Mouse (Mus musculus) cerebellum, adult 2 months (tissue): ENCODE results near the gene Prkcz. TPM values are rescaled to one million over a fixed set of nuclear protein-coding genes. Genes with fewer than 3 reads are reported as not detected.

ENCODE experiments used
- DNase-seq, 2 experiments: peaks; one replicate each; pipeline ENCODE4 v3.0.0; 2021
- H3K27ac ChIP-seq: fragments of 200-500 bp; 2 replicates; pipeline ENCODE4 v1.5.1; 2012; ENCODE audit warnings: low read length, control low read depth, inconsistent platforms; ENCODE audit not compliant: insufficient read depth
- H3K27me3 ChIP-seq: fragments of 200-500 bp; 2 replicates; pipeline ENCODE4 v1.6.1; 2012; ENCODE audit warnings: inconsistent platforms, mild to moderate bottlenecking, low read length, moderate library complexity; ENCODE audit not compliant: control insufficient read depth, insufficient read depth
- H3K4me1 ChIP-seq: fragments of 200-500 bp; 2 replicates; pipeline ENCODE4 v1.6.1; 2011; ENCODE audit warnings: low read length; ENCODE audit not compliant: control insufficient read depth, insufficient read depth
- H3K4me3 ChIP-seq: fragments of 200-500 bp; replicated peaks from 2 replicates; pipeline ENCODE3; 2011; ENCODE audit warnings: mild to moderate bottlenecking, low read depth, low read length, control low read depth; ENCODE audit not compliant: insufficient read depth
- CTCF ChIP-seq: fragments of 200-500 bp; IDR thresholded peaks from 2 replicates; pipeline ENCODE4 v1.5.1; 2011; ENCODE audit warnings: low read depth, mild to moderate bottlenecking, control low read depth, low read length, moderate library complexity, borderline replicate concordance; ENCODE audit not compliant: insufficient read depth
- POLR2A ChIP-seq: fragments of 200-500 bp; IDR thresholded peaks from 2 replicates; pipeline ENCODE4 v1.6.1; 2011; ENCODE audit warnings: low read length, control low read depth, borderline replicate concordance; ENCODE audit not compliant: insufficient read depth
- WGBS: fragments of 180-500 bp; shearing (Covaris S2); methylation state at CpG from one replicate; pipeline ENCODE4 v1.1.7; 2018; 5-methylcytosine and 5-hydroxymethylcytosine counted together
- polyA plus RNA-seq: library from polyadenylated mRNA; depleted of rRNA; stranded (reverse); fragments of >200 nt; gene quantifications from 2 replicates; pipeline ENCODE4 v1.2.3, GENCODE M21; 2012

The Prkcz gene
- polyA plus RNA-seq, 1 experiment, result 253 TPM

DNA sequence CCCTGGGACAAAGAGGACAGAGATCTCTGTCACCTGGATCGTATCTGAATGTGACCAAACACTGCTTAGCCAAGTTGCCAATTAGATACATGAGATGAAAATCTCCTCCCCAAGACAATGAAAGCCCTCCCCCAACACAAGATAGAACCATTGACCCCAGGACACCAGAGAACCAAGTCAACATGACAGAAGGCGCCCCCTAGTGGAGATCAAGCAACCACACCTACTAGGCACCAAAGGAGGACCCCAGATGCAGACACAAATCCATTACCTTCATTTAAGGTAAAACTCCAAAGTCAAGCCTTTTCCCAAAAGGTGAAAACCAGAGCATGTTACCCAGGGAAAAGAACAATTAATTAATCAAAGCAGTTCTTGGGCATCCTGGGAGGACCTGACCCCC lies 3.6 kb downstream of the Prkcz start:
- 54% methylated on average over 2 of the region's 2 CpGs for WGBS
- Histone ChIP-seq H3K27me3 (no peaks in the 10 kb centered on the region), H3K4me1 (no peaks in the 10 kb centered on the region), H3K27ac (no peak overlapping the region), H3K4me3 (no peak overlapping the region)
- DNase-seq, result no peak
- TF ChIP-seq POLR2A (no peak), CTCF (peak; percentile 54; the same call in 1 of the 2 replicates)

DNA sequence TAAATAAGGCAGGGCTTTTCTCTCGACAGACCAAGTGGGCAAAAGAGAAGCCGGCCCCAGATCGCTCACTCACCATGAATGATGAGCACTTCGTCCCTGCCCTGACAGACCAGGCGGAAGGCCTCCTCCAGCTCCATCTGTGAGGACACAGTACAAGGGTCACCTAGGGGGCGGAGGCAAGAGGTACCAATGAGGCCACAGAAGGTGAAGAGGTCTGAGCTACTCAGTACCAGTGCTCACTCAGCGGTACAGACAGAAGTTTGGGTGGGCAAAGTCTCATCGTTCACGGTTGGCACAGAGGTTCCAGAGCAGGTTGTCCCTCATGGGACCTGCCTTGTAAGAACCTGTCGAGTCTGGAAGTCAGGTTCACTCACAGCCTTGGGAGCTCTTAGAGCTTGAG lies 4.8 kb downstream of the Prkcz start:
- 74% methylated on average over 10 of the region's 10 CpGs for WGBS
- Histone ChIP-seq H3K4me1 (no peaks in the 10 kb centered on the region), H3K27ac (no peak overlapping the region), H3K4me3 (no peak overlapping the region), H3K27me3 (no peaks in the 10 kb centered on the region)
- no peak for TF ChIP-seq POLR2A
- TF ChIP-seq CTCF, result no peak
- DNase-seq, result no peak

DNA sequence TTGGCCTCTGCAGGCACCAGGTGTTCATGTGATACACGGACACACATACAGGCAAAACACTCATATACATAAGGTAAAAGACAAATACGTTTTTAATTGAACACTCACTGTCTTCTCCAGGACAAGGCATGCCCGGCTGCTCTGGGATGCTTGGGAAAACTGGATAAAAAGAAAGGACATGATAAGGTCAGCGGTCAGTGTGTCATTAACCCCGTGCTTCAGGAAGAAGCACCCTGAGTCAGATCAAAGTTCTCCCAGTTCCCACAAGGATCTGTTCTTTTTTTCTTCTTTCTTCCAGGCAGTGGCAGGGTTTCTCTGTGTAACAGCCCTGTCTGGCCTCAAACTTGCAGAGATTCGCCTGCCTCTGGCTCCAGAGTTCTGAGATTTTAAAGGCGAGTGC lies 6.6 kb downstream of the Prkcz start:
- no peaks in the 10 kb centered on the region for H3K27me3 ChIP-seq
- DNase-seq, result no peak
- no peak for TF ChIP-seq POLR2A
- H3K4me3 ChIP-seq, result no peak overlapping the region
- no peak overlapping the region for H3K27ac ChIP-seq
- 84% methylated on average over 7 of the region's 7 CpGs for WGBS
- H3K4me1 ChIP-seq, result no peaks in the 10 kb centered on the region

- WGBS, result 86% methylated on average over 6 of the region's 6 CpGs
- DNase-seq, result no peak
- Histone ChIP-seq H3K4me1 (no peaks in the 10 kb centered on the region), H3K27me3 (no peaks in the 10 kb centered on the region), H3K4me3 (no peak overlapping the region), H3K27ac (no peak overlapping the region)
- TF ChIP-seq POLR2A (no peak), CTCF (no peak)
These were observed 7.1 kb downstream of the Prkcz start for GRCm38 (mm10) chr4:155354035-155354434.

DNA sequence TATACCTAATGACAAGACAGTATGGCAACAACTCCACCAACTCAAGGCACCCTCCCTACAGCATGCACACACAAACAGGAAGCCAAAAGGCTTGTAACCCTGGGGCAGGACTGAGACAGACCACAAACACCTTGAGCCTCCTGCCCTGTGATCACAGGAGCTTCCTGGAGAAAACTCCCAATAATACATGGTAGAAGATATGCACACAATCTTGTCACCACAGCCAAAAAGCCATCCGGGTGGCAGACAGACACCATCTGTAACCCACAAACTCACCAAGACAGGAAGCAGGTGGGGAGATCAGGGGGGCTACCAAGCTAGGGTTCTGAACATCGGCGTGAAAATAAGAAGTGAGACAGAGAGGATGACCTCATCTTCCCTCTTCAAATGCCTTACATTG lies 8.6 kb downstream of the Prkcz start:
- 49% methylated on average over 3 of the region's 3 CpGs for WGBS
- no peak for DNase-seq
- Histone ChIP-seq H3K27me3 (no peaks in the 10 kb centered on the region), H3K4me1 (no peaks in the 10 kb centered on the region), H3K27ac (no peak overlapping the region), H3K4me3 (no peak overlapping the region)
- no peak for TF ChIP-seq CTCF
- no peak for TF ChIP-seq POLR2A

DNA sequence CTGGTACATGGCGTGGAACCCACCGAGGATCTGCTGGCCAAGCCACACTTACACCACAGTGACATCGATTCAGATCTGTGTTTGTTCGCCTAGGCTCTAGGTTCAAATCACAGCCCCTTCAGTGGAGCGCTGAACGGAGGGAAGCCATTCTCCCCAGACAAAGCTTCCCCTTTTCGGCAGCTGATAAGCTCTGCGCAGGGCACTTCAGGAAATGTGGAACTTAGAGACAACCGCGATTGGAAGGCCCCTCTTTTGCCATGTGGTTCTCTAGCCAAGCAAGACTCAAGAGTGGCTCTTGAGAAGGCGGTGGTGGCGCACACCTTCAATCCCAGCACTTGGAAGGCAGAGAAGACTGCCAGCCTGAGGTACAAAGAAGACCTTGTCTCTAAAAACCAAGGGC lies 14.8 kb downstream of the Prkcz start:
- H3K4me3 ChIP-seq, result no peak overlapping the region
- TF ChIP-seq POLR2A (no peak), CTCF (no peak)

GRCm38 (mm10) chr4:155345608-155345953 lies 15.6 kb downstream of the Prkcz start:
- under 1% methylated on average over 16 of the region's 16 CpGs for WGBS

More for the DNA sequence above, 14.8 kb downstream of the Prkcz start:
- DNase-seq, result no peak
- Histone ChIP-seq H3K4me1 (peaks cover 7% of the 10 kb centered on the region), H3K27ac (peak overlapping the region; percentile 95), H3K27me3 (no peaks in the 10 kb centered on the region)
- 93% methylated on average over 12 of the region's 12 CpGs for WGBS

GRCm38 (mm10) chr4:155344716-155345607 lies 16.2 kb downstream of the Prkcz start:
- TF ChIP-seq CTCF, result no peak
- peak; percentile 68 for TF ChIP-seq POLR2A
- Histone ChIP-seq H3K4me1 (peaks cover 11% of the 10 kb centered on the region), H3K4me3 (peak overlapping the region; percentile 91), H3K27me3 (no peaks in the 10 kb centered on the region), H3K27ac (peak overlapping the region; percentile 95)
- 2% methylated on average over 47 of the region's 47 CpGs for WGBS
- peak; percentile 72 to 78 for DNase-seq

More at GRCm38 (mm10) chr4:155345608-155345953, 15.6 kb downstream of the Prkcz start:
- DNase-seq, result peak; percentile 89 to 90
- TF ChIP-seq CTCF (no peak), POLR2A (peak; percentile 56; the same call in 1 of the 2 replicates)
- Histone ChIP-seq H3K27me3 (no peaks in the 10 kb centered on the region), H3K4me1 (peaks cover 9% of the 10 kb centered on the region), H3K27ac (peak overlapping the region; percentile 95), H3K4me3 (peak overlapping the region; percentile 91)
